Mouse (Mus musculus): ENCODE results near the gene Ppp2r3c.
"Not testable (repeated sequence)": the region's sequence is repeated elsewhere in the genome, so short reads cannot be mapped to it uniquely, and the experiment has no call there.

Gene Ppp2r3c
- long read RNA-seq, experiment 1, full-length matches to known transcripts = 10 of 32 reads
- long read RNA-seq, experiment 1, partial matches to known transcripts = 17 of 32 reads
- long read RNA-seq, experiment 1, other reads (novel, unspliced or antisense) = 5 of 32 reads
- long read RNA-seq, experiment 2, full-length matches to known transcripts = 4 of 23 reads
- long read RNA-seq, experiment 2, partial matches to known transcripts = 18 of 23 reads
- long read RNA-seq, experiment 2, other reads (novel, unspliced or antisense) = 1 of 23 reads

GRCm38 (mm10) chr12:55302485-55303441, at the start of gene Ppp2r3c:
Gene Ppp2r3c, minus strand, starts transcription at chr12:55302998.
- intact Hi-C loops (cut with DNase I) = no loop called here

GRCm38 (mm10) chr12:55344583-55344982, 41.8 kb upstream of the Ppp2r3c start:
- intact Hi-C loops (cut with DNase I) = no loop called here

DNA sequence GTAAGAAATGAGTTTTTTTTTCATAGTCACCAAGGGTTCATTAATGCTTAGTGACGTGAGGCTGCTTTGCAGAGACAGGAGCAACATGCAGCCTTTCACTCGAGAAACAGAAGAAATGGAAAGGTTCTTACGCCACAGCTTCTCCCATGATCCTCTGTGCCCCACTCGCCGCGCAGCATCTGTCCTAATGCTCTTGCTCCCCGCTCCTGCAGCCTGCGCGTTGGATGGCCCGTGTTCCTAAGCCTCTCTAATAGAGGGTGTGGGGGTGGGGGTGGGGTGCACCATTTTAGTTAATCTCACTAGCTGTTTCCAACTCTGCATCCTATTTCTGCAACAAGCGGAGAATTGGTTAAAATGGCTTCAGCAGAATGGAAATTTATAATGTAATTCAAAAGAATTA, 41.2 kb upstream of the Ppp2r3c start:
- intact Hi-C loops (cut with DNase I) = no loop called here

GRCm38 (mm10) chr12:55343045-55343444, 40.2 kb upstream of the Ppp2r3c start:
- intact Hi-C loops (cut with DNase I) = not testable (repeated sequence)

DNA sequence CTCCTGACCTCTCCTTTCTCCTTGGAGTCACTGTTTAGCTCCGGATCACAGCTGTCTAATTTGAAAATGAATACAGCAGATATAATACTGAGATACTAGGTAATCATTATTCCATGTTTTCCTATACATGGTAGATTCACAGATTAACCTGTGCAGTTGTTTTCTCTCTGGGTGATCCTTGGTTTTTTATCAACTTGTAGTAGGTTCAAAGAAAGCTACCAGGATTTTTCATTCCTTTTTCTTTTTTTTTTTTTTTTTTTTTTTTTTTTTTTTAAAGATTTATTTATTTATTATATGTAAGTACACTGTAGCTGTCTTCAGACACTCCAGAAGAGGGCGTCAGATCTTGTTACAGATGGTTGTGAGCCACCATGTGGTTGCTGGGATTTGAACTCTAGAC, 35.7 kb upstream of the Ppp2r3c start:
- intact Hi-C loops (cut with DNase I) = not testable (repeated sequence)

GRCm38 (mm10) chr12:55333662-55334061, 30.9 kb upstream of the Ppp2r3c start:
- intact Hi-C loops (cut with DNase I) = no loop called here

- intact Hi-C loops (cut with DNase I) = no loop called here
Observed at GRCm38 (mm10) chr12:55329351-55329750, 26.6 kb upstream of the Ppp2r3c start.

GRCm38 (mm10) chr12:55328784-55329183, 26.0 kb upstream of the Ppp2r3c start:
- intact Hi-C loops (cut with DNase I) = no loop called here

GRCm38 (mm10) chr12:55325702-55326101, 22.9 kb upstream of the Ppp2r3c start:
- intact Hi-C loops (cut with DNase I) = no loop called here

DNA sequence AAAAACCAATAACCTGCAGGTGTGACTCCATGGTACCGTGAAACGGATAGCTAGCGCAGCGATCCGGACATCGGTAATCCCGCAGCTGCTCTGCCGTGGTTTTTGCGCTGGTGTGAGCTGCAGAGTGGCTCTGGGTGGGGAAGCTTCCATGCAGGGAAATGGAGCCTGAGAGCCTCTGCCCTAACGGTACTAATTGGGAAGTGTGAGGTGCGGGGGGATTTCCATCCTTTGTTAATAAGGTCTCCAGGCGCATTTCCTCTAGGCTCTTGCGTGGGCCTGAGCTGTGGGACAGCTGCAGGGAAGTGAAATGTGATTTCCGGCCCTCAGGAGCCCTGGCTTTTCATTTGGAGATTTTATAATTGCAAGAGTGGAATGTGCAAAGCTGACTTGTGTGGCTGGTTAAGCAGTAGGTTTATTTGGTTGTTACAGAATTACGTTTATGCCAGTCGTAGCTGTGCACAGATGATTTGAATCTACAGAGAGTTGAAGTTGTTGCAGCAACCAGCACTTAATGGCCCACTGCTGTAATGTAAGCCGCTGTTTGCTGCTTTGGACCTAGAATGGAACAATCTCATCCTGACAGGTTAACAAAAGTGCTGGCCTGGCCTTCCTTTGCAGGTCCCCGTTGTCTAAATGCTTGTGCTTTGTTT, 19.0 kb upstream of the Ppp2r3c start:
- intact Hi-C loops (cut with DNase I) = no loop called here

GRCm38 (mm10) chr12:55315192-55315591, 12.4 kb upstream of the Ppp2r3c start:
- intact Hi-C loops (cut with DNase I) = loop anchor here (1.0 to 5.0 kb wide), 2 partner anchors 52 to 185 kb away; no protein-coding TSS in a partner anchor

DNA sequence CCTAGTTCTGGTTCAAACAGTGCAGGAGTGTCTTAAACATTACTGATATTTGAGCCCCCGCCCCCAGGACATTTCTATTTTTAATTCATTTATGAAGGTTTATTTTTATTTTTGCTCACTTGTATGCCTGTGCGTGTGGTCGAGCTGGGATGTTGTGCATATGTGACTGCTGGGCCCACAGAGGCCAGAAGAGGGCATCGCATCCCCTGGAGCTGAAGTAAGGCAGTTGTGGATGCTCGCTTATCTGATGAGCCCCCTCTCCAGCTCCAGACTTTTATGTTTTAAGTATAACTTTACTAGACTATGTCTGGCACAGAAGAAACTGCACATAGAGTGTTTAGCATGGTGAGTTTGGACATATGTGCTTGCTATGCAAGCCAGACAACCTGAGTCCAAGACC, 11.1 kb upstream of the Ppp2r3c start:
- intact Hi-C loops (cut with DNase I) = no loop called here

GRCm38 (mm10) chr12:55311841-55312240, 9.0 kb upstream of the Ppp2r3c start:
- intact Hi-C loops (cut with DNase I) = no loop called here

GRCm38 (mm10) chr12:55309501-55309900, 6.7 kb upstream of the Ppp2r3c start:
- intact Hi-C loops (cut with DNase I) = no loop called here

- intact Hi-C loops (cut with DNase I) = no loop called here
Observed at GRCm38 (mm10) chr12:55308731-55309130, 5.9 kb upstream of the Ppp2r3c start.

- intact Hi-C loops (cut with DNase I) = no loop called here
Observed at GRCm38 (mm10) chr12:55307566-55307965, 4.8 kb upstream of the Ppp2r3c start.

- intact Hi-C loops (cut with DNase I) = no loop called here
Observed at GRCm38 (mm10) chr12:55306371-55306770, 3.6 kb upstream of the Ppp2r3c start.

DNA sequence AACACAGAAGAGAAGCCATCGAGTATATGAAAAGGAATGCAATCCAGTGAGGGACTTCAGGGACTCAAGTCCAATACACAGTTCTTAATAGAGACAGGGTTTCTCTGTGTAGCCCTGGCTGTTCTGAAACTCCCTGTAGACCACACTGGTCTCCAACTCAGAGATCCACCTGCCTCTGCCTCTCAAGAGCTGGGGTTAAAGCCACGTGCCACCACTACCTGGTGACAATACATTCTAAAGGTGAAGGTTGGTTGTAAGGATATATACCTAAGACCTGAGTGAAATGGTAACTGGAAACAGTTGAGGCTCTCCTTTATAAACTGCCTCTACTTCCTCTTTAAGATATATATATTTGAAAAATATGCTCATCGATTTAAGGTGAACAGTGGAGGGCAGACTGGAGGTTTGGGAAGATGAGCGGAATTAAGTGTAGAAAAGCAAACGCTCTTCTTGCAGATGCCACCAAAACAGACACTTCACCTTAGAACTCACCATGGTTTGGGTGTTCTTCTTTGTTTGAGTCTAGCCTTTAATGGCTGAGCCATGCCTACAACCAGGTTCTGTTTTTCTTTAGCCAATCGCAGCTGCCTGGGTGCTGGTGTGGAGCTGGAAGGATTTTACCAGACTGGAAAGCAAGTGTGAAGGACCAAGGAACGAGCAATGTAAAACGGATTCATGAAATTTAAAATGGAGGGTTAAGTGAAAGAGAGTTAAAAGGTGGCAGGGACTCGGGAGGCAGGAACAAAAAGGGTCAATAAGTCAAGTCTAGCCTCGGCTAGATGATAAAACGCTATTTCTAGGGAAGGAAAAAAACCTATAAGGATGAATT, 1.1 kb downstream of the Ppp2r3c start:
- intact Hi-C loops (cut with DNase I) = no loop called here

DNA sequence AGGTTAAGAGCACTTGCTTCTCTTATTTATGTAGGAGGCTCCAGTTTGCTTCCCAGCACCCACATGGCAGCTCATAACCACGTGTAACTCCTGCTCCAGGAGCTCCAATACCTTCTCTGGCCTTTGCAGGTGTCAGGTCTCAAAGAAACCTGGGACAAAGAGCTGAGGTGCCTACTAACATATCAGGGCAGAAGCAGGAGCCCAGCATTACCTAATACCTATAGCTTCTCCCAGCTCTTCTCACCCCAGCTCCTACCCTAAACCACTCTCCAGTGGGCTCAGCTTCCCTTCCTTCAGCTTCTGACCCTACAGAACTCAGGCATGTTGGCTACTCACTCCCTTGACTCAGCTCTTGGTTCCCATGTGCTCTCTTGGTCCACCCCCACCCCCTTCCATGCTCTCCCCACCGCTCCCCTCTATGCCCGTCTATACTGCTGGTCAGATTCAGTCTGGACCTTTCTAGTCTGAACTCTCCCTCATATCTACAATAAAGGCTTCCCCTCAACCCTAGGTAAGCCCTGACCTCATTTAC, 1.9 kb downstream of the Ppp2r3c start:
- intact Hi-C loops (cut with DNase I) = no loop called here

DNA sequence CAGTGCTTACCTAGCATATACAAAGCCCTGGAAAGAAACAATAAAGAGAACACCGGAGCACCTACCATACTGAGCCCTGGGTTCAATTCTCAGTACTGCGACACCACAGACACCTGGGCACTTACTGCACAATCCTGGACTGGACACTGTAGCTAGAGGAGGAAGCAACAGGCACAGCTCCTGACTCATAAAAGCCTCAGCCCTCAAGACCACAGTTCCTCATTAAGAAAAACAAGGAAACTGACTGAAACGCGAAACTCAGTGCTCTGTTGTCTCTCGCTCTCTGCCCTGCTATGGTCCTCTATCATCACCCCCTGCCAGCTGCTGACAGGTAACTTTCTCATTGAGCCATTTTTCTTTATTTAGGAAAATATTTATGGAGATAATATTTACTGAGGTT, 3.5 kb downstream of the Ppp2r3c start, which contains the start of gene 1110008L16Rik:
TSS of gene 1110008L16Rik (plus strand) at position 242 of the 400 bp plus-strand sequence.
- intact Hi-C loops (cut with DNase I) = no loop called here

GRCm38 (mm10) chr12:55298112-55298511, 4.7 kb downstream of the Ppp2r3c start:
- intact Hi-C loops (cut with DNase I) = no loop called here
